Mouse (Mus musculus): ENCODE results near the gene Inafm2.

- TF ChIP-seq CTCF (IDR thresholded peaks at IDR 0.05; ENCODE audit: insufficient read depth, low read length) (no peak), POLR2A (IDR thresholded peaks at IDR 0.05; ENCODE audit: borderline replicate concordance, extremely low read depth, low read depth, low read length) (no peak)
Measured at GRCm38 (mm10) chr2:118744621-118745020, 937 bp upstream of the Inafm2 start.
